Mouse (Mus musculus): Measurements from ENCODE around the gene Map3k7cl. TPM values are rescaled to one million over a fixed set of nuclear protein-coding genes. Genes with fewer than 3 reads are reported as not detected.

Gene Map3k7cl
- polyA plus RNA-seq, 1 experiment = 3.9 TPM

- Histone ChIP-seq H3K36me3 (ENCODE audit: control insufficient read depth, insufficient read depth, low read length) (no peaks in the 10 kb centered on the region), H3K27me3 (ENCODE audit: control insufficient read depth, insufficient read depth, low read length) (no peaks in the 10 kb centered on the region), H3K4me1 (replicated peaks; ENCODE audit: control insufficient read depth, insufficient read depth, low read length) (no peaks in the 10 kb centered on the region), H3K27ac (ENCODE audit: control insufficient read depth, insufficient read depth, low read length) (no peak overlapping the region), H3K4me3 (ENCODE audit: control insufficient read depth, insufficient read depth, low read length) (no peak overlapping the region)
- no peak for DNase-seq
- WGBS = 96% methylated on average over 7 of the region's 7 CpGs
- TF ChIP-seq CTCF (IDR thresholded peaks at IDR 0.05; ENCODE audit: borderline replicate concordance, control insufficient read depth, extremely low read depth, insufficient read depth, low read length, poor library complexity) = no peak
- TF ChIP-seq POLR2A (IDR thresholded peaks at IDR 0.05; ENCODE audit: control insufficient read depth, extremely low read depth, insufficient read depth, low read length, poor library complexity) = no peak
These were observed 16.5 kb downstream of the Map3k7cl start for GRCm38 (mm10) chr16:87569576-87570105.

- H3K27ac ChIP-seq (ENCODE audit: control insufficient read depth, insufficient read depth, low read length) = no peak overlapping the region
- WGBS = 93% methylated on average over 7 of the region's 7 CpGs
- H3K27me3 ChIP-seq (ENCODE audit: control insufficient read depth, insufficient read depth, low read length) = no peaks in the 10 kb centered on the region
- DNase-seq = no peak
- H3K4me3 ChIP-seq (ENCODE audit: control insufficient read depth, insufficient read depth, low read length) = no peak overlapping the region
- H3K36me3 ChIP-seq (ENCODE audit: control insufficient read depth, insufficient read depth, low read length) = no peaks in the 10 kb centered on the region
- TF ChIP-seq POLR2A (IDR thresholded peaks at IDR 0.05; ENCODE audit: control insufficient read depth, extremely low read depth, insufficient read depth, low read length, poor library complexity) (no peak), CTCF (IDR thresholded peaks at IDR 0.05; ENCODE audit: borderline replicate concordance, control insufficient read depth, extremely low read depth, insufficient read depth, low read length, poor library complexity) (no peak)
- H3K4me1 ChIP-seq (replicated peaks; ENCODE audit: control insufficient read depth, insufficient read depth, low read length) = no peaks in the 10 kb centered on the region
These were observed 17.2 kb downstream of the Map3k7cl start for GRCm38 (mm10) chr16:87570334-87570733.

GRCm38 (mm10) chr16:87573409-87573808, 20.3 kb downstream of the Map3k7cl start:
- H3K27ac ChIP-seq (ENCODE audit: control insufficient read depth, insufficient read depth, low read length) = no peak overlapping the region
- no peak overlapping the region for H3K4me3 ChIP-seq (ENCODE audit: control insufficient read depth, insufficient read depth, low read length)
- no peaks in the 10 kb centered on the region for H3K36me3 ChIP-seq (ENCODE audit: control insufficient read depth, insufficient read depth, low read length)
- 84% methylated on average over 5 of the region's 5 CpGs for WGBS
- no peak for TF ChIP-seq CTCF (IDR thresholded peaks at IDR 0.05; ENCODE audit: borderline replicate concordance, control insufficient read depth, extremely low read depth, insufficient read depth, low read length, poor library complexity)
- TF ChIP-seq POLR2A (IDR thresholded peaks at IDR 0.05; ENCODE audit: control insufficient read depth, extremely low read depth, insufficient read depth, low read length, poor library complexity) = no peak
- no peaks in the 10 kb centered on the region for H3K27me3 ChIP-seq (ENCODE audit: control insufficient read depth, insufficient read depth, low read length)
- H3K4me1 ChIP-seq (replicated peaks; ENCODE audit: control insufficient read depth, insufficient read depth, low read length) = no peaks in the 10 kb centered on the region
- no peak for DNase-seq

GRCm38 (mm10) chr16:87574160-87574559, 21.0 kb downstream of the Map3k7cl start:
- Histone ChIP-seq H3K27ac (ENCODE audit: control insufficient read depth, insufficient read depth, low read length) (no peak overlapping the region), H3K36me3 (ENCODE audit: control insufficient read depth, insufficient read depth, low read length) (no peaks in the 10 kb centered on the region), H3K4me1 (replicated peaks; ENCODE audit: control insufficient read depth, insufficient read depth, low read length) (no peaks in the 10 kb centered on the region), H3K27me3 (ENCODE audit: control insufficient read depth, insufficient read depth, low read length) (no peaks in the 10 kb centered on the region), H3K4me3 (ENCODE audit: control insufficient read depth, insufficient read depth, low read length) (no peak overlapping the region)
- DNase-seq = no peak
- WGBS = 71% methylated on average over 5 of the region's 5 CpGs
- TF ChIP-seq POLR2A (IDR thresholded peaks at IDR 0.05; ENCODE audit: control insufficient read depth, extremely low read depth, insufficient read depth, low read length, poor library complexity) = no peak
- no peak for TF ChIP-seq CTCF (IDR thresholded peaks at IDR 0.05; ENCODE audit: borderline replicate concordance, control insufficient read depth, extremely low read depth, insufficient read depth, low read length, poor library complexity)

- no peak overlapping the region for H3K4me3 ChIP-seq (ENCODE audit: control insufficient read depth, insufficient read depth, low read length)
- TF ChIP-seq CTCF (IDR thresholded peaks at IDR 0.05; ENCODE audit: borderline replicate concordance, control insufficient read depth, extremely low read depth, insufficient read depth, low read length, poor library complexity) = no peak
- no peak for TF ChIP-seq POLR2A (IDR thresholded peaks at IDR 0.05; ENCODE audit: control insufficient read depth, extremely low read depth, insufficient read depth, low read length, poor library complexity)
- WGBS = 52% methylated on average over 10 of the region's 10 CpGs
- H3K27me3 ChIP-seq (ENCODE audit: control insufficient read depth, insufficient read depth, low read length) = no peaks in the 10 kb centered on the region
- no peaks in the 10 kb centered on the region for H3K36me3 ChIP-seq (ENCODE audit: control insufficient read depth, insufficient read depth, low read length)
- H3K27ac ChIP-seq (ENCODE audit: control insufficient read depth, insufficient read depth, low read length) = no peak overlapping the region
- DNase-seq = no peak
- H3K4me1 ChIP-seq (replicated peaks; ENCODE audit: control insufficient read depth, insufficient read depth, low read length) = no peaks in the 10 kb centered on the region
These were observed 22.5 kb downstream of the Map3k7cl start for GRCm38 (mm10) chr16:87575600-87575999.

- no peak for TF ChIP-seq POLR2A (IDR thresholded peaks at IDR 0.05; ENCODE audit: control insufficient read depth, extremely low read depth, insufficient read depth, low read length, poor library complexity)
- no peak for TF ChIP-seq CTCF (IDR thresholded peaks at IDR 0.05; ENCODE audit: borderline replicate concordance, control insufficient read depth, extremely low read depth, insufficient read depth, low read length, poor library complexity)
- Histone ChIP-seq H3K4me3 (ENCODE audit: control insufficient read depth, insufficient read depth, low read length) (no peak overlapping the region), H3K27me3 (ENCODE audit: control insufficient read depth, insufficient read depth, low read length) (no peaks in the 10 kb centered on the region), H3K27ac (ENCODE audit: control insufficient read depth, insufficient read depth, low read length) (no peak overlapping the region), H3K36me3 (ENCODE audit: control insufficient read depth, insufficient read depth, low read length) (no peaks in the 10 kb centered on the region), H3K4me1 (replicated peaks; ENCODE audit: control insufficient read depth, insufficient read depth, low read length) (no peaks in the 10 kb centered on the region)
- no peak for DNase-seq
- WGBS = 94% methylated on average over 7 of the region's 7 CpGs
These were observed 25.8 kb downstream of the Map3k7cl start for GRCm38 (mm10) chr16:87578881-87579280.

GRCm38 (mm10) chr16:87579462-87579861, 26.3 kb downstream of the Map3k7cl start:
- Histone ChIP-seq H3K4me1 (replicated peaks; ENCODE audit: control insufficient read depth, insufficient read depth, low read length) (no peaks in the 10 kb centered on the region), H3K27ac (ENCODE audit: control insufficient read depth, insufficient read depth, low read length) (no peak overlapping the region), H3K4me3 (ENCODE audit: control insufficient read depth, insufficient read depth, low read length) (no peak overlapping the region), H3K27me3 (ENCODE audit: control insufficient read depth, insufficient read depth, low read length) (no peaks in the 10 kb centered on the region), H3K36me3 (ENCODE audit: control insufficient read depth, insufficient read depth, low read length) (no peaks in the 10 kb centered on the region)
- no peak for DNase-seq
- WGBS = 77% methylated on average over 14 of the region's 14 CpGs
- TF ChIP-seq POLR2A (IDR thresholded peaks at IDR 0.05; ENCODE audit: control insufficient read depth, extremely low read depth, insufficient read depth, low read length, poor library complexity) (no peak), CTCF (IDR thresholded peaks at IDR 0.05; ENCODE audit: borderline replicate concordance, control insufficient read depth, extremely low read depth, insufficient read depth, low read length, poor library complexity) (no peak)
